Mouse (Mus musculus): Measurements from ENCODE around the gene Mitf.

Gene Mitf

GRCm38 (mm10) chr6:97826642-97827275 lies 19.9 kb downstream of the Mitf start:
- no peak for DNase-seq

- DNase-seq, result no peak
Measured at GRCm38 (mm10) chr6:97828021-97828420, 21.2 kb downstream of the Mitf start.

- no peak for DNase-seq
Measured at GRCm38 (mm10) chr6:97828822-97829719, 22.2 kb downstream of the Mitf start.

GRCm38 (mm10) chr6:97832501-97832900 lies 25.6 kb downstream of the Mitf start:
- DNase-seq, result no peak

- no peak for DNase-seq
Measured at GRCm38 (mm10) chr6:97836176-97836575, 29.3 kb downstream of the Mitf start.

GRCm38 (mm10) chr6:97837711-97838110 lies 30.9 kb downstream of the Mitf start:
- DNase-seq, result peak; percentile 23 to 28

- no peak for DNase-seq
Measured at GRCm38 (mm10) chr6:97839568-97839967, 32.7 kb downstream of the Mitf start.

GRCm38 (mm10) chr6:97844112-97844511 lies 37.3 kb downstream of the Mitf start:
- no peak for DNase-seq

- no peak for DNase-seq
Measured at GRCm38 (mm10) chr6:97848191-97848857, 41.5 kb downstream of the Mitf start.

GRCm38 (mm10) chr6:97854236-97854635 lies 47.4 kb downstream of the Mitf start:
- DNase-seq, result no peak

- peak in 1 of 2 experiments; percentile 13 for DNase-seq
Measured at GRCm38 (mm10) chr6:97855420-97856170, 48.7 kb downstream of the Mitf start.

GRCm38 (mm10) chr6:97856502-97856901 lies 49.6 kb downstream of the Mitf start:
- no peak for DNase-seq

GRCm38 (mm10) chr6:97857690-97858089 lies 50.8 kb downstream of the Mitf start:
- DNase-seq, result no peak

- DNase-seq, result no peak
Measured at GRCm38 (mm10) chr6:97866575-97866974, 59.7 kb downstream of the Mitf start.

GRCm38 (mm10) chr6:97868005-97868404 lies 61.2 kb downstream of the Mitf start:
- no peak for DNase-seq

GRCm38 (mm10) chr6:97869953-97870352 lies 63.1 kb downstream of the Mitf start:
- no peak for DNase-seq

GRCm38 (mm10) chr6:97871296-97872030 lies 64.6 kb downstream of the Mitf start:
- no peak for DNase-seq

- no peak for DNase-seq
Measured at GRCm38 (mm10) chr6:97873102-97873501, 66.2 kb downstream of the Mitf start.

- DNase-seq, result no peak
Measured at GRCm38 (mm10) chr6:97876990-97877389, 70.1 kb downstream of the Mitf start.

GRCm38 (mm10) chr6:97877492-97877891 lies 70.6 kb downstream of the Mitf start:
- no peak for DNase-seq

- no peak for DNase-seq
Measured at GRCm38 (mm10) chr6:97880363-97880762, 73.5 kb downstream of the Mitf start.

GRCm38 (mm10) chr6:97881935-97882334 lies 75.1 kb downstream of the Mitf start:
- DNase-seq, result peak; percentile 70 to 79
